Mouse (Mus musculus) regulatory T cell (primary cell): ENCODE measurements around the gene Grem1.

ENCODE experiments used
- in situ Hi-C: fragments of 300-600 bp; cut with MboI, MseI; formaldehyde crosslinking; loops from one replicate; pipeline ENCODE4 v1.15.1; 2025; ENCODE audit warnings: high pct_unique_total_duplicates

Grem1 gene

GRCm38 (mm10) chr2:113758311-113759161 is at the start of gene Grem1:
Gene Grem1 (minus strand): TSS chr2:113758646.
- in situ Hi-C loops: no loop called here

GRCm38 (mm10) chr2:113807640-113808039 is 49.2 kb upstream of the Grem1 start:
- in situ Hi-C loops: loop anchor here (10.0 kb wide), 1 partner anchor 313 kb away; no protein-coding TSS in a partner anchor

- in situ Hi-C loops: loop anchor here (10.0 kb wide), 1 partner anchor 312 kb away; no protein-coding TSS in a partner anchor
These were observed 48.6 kb upstream of the Grem1 start for GRCm38 (mm10) chr2:113806851-113807577.

GRCm38 (mm10) chr2:113805765-113806164 is 47.3 kb upstream of the Grem1 start:
- in situ Hi-C loops: loop anchor here (10.0 kb wide), 1 partner anchor 311 kb away; no protein-coding TSS in a partner anchor

GRCm38 (mm10) chr2:113803753-113804152 is 45.3 kb upstream of the Grem1 start:
- in situ Hi-C loops: loop anchor here (10.0 kb wide), 1 partner anchor 309 kb away; no protein-coding TSS in a partner anchor

- in situ Hi-C loops: loop anchor here (10.0 kb wide), 1 partner anchor 306 kb away; no protein-coding TSS in a partner anchor
These were observed 42.4 kb upstream of the Grem1 start for GRCm38 (mm10) chr2:113800846-113801245.

- in situ Hi-C loops: no loop called here
These were observed 40.2 kb upstream of the Grem1 start for GRCm38 (mm10) chr2:113798605-113799004.

GRCm38 (mm10) chr2:113795186-113795585 is 36.7 kb upstream of the Grem1 start:
- in situ Hi-C loops: no loop called here

- in situ Hi-C loops: no loop called here
These were observed 35.1 kb upstream of the Grem1 start for GRCm38 (mm10) chr2:113793521-113793920.

GRCm38 (mm10) chr2:113788821-113789387 is 30.5 kb upstream of the Grem1 start:
- in situ Hi-C loops: no loop called here

- in situ Hi-C loops: no loop called here
These were observed 29.4 kb upstream of the Grem1 start for GRCm38 (mm10) chr2:113787882-113788281.

GRCm38 (mm10) chr2:113784851-113785250 is 26.4 kb upstream of the Grem1 start:
- in situ Hi-C loops: no loop called here

GRCm38 (mm10) chr2:113781521-113781920 is 23.1 kb upstream of the Grem1 start:
- in situ Hi-C loops: no loop called here

- in situ Hi-C loops: no loop called here
These were observed 22.7 kb upstream of the Grem1 start for GRCm38 (mm10) chr2:113781107-113781506.

GRCm38 (mm10) chr2:113779336-113779735 is 20.9 kb upstream of the Grem1 start:
- in situ Hi-C loops: no loop called here

GRCm38 (mm10) chr2:113778036-113778435 is 19.6 kb upstream of the Grem1 start:
- in situ Hi-C loops: no loop called here

- in situ Hi-C loops: no loop called here
These were observed 17.9 kb upstream of the Grem1 start for GRCm38 (mm10) chr2:113776297-113776696.

- in situ Hi-C loops: no loop called here
These were observed 15.8 kb upstream of the Grem1 start for GRCm38 (mm10) chr2:113774150-113774805.

- in situ Hi-C loops: no loop called here
These were observed 10.3 kb upstream of the Grem1 start for GRCm38 (mm10) chr2:113768541-113769303.

GRCm38 (mm10) chr2:113765885-113766284 is 7.4 kb upstream of the Grem1 start:
- in situ Hi-C loops: no loop called here

- in situ Hi-C loops: no loop called here
These were observed 6.5 kb upstream of the Grem1 start for GRCm38 (mm10) chr2:113764968-113765367.
